Mouse (Mus musculus): ENCODE measurements around the gene Taok3.

DNA sequence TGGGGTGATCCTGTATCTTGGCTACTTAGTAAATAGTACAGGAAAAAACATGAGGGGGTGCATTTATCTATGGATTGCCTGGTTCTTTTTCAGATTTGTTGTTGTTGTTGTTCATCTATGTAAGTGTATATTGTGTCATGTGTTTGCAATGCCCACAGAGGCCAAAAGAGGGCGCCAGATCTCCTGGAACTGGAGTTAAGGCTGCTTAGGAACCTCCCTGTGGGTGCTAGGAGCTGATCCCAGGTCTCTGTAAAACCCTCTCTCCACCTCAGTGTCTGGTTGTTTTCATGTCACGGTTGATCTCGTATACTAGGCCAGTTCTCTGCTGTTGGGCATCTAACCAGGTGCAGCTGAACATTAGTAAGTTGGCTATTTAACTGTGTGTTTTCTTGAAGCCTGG, 78.5 kb downstream of the Taok3 start:
- TF ChIP-seq CTCF (IDR thresholded peaks at IDR 0.05; ENCODE audit: low read depth) (peak; percentile 32), EP300 (IDR thresholded peaks at IDR 0.05; ENCODE audit: low read depth) (no peak)
